Mouse (Mus musculus) cerebellum, postnatal 25 days (tissue): Measurements from ENCODE around the gene Tmem40.

Source experiments
- DNase-seq, 2 experiments: peaks; one replicate each; pipeline ENCODE4 v3.0.0; 2021; ENCODE audit warnings: mixed read lengths in 2 of 2

Gene Tmem40

DNA sequence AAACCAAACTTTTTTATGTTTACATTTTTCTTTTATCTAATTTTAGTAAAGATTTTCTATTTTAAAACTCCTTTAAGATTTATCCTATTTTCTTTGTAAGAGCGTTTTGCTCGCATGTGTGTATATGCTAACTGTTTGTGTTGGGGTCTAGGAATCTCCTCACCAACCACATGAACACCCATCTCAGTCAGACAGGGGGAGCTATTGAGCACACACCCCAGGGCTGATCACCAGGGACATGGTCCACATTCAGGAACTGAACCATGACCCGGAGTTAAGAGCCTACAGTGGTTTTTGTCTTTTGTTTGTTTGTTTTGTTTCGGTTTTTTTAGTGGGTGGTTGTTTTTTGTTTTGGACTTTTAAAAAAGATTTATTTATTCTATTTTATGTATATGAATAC, 63.5 kb downstream of the Tmem40 start:
- no peak for DNase-seq

DNA sequence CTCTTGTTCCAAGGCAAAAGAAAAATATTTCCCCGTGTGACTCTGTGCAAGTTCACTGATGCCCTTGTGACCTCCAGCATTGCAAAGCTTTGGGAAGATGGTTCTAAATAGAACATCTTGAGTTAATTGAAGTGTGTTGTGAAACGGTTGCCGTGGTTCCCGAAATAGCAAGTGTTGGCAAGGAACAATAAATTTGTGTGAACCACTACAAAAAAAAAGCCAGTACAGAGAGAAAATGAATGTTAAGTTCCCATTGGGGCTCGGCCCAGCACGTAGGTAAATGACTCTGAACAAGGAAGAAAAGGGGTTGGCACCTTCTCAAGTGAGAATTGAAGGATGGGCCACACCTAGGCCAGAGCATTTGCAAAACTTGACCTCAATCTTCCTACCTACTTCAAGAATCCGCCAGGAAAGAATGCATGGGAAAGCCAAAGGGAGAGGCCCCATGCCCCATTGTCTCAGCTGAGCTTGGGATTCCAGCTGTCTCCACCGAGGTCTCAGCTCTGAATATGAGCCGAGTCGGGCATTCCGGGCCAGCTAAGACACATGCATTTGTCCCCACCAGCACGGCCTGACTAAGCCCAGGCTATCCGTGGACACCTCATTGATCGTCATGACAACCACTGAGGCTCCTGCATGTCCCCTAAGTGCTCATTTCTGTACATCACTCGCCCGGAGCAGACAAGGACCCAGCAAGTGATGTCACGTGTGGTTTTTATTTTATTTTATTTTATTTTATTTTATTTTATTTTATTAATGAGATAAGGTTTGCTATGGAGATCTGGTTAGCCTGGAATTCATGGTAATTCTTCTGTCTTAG, 64.3 kb downstream of the Tmem40 start:
- no peak for DNase-seq

DNA sequence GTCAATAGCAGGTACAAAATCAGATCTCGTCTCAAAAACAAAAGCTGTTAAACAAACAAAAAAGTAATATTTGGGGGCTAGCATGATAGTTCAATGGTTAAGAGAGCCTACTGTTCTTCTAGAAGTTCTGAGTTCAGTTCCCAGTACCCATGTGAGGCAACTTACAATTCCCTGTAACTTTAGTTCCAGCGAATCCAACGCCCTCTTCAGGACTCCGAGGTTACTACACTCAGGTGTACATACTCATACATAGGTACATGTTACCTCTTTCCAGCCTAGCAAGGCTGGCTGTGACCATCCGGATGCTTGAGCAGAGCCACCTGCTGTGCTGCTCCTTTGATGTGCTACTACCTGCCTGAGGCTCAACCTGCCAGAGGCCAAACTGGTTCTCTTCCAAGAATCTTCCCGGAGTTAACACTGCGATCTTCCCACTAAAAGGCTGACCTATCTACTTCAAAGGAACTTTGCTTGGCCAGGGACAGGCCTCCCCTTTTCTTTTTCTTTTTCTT, 65.4 kb downstream of the Tmem40 start:
- DNase-seq = no peak

DNA sequence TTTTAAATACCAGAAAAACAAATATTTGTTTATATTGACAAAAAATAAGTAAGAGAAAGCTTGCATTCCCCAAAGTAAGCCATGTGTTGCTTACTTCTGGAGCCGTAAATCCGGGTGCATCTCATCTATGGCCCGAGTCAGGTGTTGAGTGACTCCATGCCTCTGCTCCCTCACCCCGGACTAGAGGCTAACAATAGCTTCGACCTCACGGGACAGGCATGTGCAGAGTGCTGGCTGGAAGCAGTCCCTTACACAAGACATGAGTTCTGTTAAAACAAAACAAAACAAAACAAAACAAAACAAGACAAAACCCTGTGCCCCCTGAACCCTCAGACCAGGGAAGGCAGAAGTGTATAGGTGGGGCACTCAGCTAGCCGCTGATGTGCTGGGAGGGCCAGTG, 67.1 kb downstream of the Tmem40 start:
- no peak for DNase-seq

DNA sequence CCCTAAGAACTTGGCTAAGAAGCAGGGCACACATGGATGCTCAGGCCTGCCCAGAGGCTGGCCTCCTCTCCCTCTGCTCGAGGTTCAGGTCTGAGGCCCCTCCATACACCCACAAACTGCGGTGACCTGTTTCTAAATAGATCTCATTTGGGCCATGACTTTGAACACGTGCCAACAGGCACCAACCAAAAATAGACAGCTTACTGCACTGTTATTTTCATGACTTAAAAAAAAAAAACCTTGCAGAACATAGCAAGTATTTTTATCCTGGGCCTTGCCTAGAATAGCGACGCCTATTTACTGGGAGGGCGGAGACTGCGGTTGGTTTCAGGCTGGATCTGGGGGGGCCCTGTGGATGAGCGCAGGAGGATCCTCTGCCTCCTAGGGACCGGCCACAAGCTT, 67.8 kb downstream of the Tmem40 start:
- DNase-seq = peak; percentile 30 to 44

DNA sequence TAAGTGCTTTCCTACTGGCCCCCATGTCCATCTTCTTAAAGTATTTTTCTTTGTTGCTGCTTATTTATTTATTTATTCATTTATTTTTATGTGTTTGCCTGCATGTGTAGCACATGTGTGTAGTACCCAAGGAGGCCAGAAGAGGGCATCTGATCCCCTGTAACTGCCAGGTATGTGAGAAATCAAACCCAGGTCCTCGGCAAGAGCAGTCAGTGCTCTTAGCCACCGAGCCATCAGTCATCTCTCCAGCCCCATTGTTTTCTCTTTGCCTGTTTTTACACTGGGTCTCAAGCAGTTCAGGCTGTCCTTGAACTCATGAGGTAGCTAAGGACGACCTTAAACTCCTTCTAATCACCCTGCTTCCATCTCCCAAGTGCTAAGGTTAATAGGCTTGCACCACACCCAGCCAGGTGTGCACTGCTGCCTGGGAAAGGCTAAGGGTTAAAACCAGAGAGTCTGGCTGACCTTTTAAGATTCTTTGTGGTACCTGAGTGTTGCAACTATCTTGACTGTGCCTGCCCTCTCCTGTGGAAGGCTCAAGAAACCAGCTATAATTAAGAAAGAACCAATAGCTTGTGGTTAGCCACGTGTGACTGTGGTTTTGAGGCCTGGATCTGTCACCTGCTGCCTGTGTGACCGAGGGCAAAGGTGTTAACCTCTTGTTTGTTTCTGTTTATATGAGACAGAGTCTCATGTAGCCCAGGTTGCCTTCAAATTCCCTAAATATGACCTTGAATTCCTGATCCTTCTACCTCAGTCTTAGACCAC, 69.1 kb downstream of the Tmem40 start:
- DNase-seq = no peak

DNA sequence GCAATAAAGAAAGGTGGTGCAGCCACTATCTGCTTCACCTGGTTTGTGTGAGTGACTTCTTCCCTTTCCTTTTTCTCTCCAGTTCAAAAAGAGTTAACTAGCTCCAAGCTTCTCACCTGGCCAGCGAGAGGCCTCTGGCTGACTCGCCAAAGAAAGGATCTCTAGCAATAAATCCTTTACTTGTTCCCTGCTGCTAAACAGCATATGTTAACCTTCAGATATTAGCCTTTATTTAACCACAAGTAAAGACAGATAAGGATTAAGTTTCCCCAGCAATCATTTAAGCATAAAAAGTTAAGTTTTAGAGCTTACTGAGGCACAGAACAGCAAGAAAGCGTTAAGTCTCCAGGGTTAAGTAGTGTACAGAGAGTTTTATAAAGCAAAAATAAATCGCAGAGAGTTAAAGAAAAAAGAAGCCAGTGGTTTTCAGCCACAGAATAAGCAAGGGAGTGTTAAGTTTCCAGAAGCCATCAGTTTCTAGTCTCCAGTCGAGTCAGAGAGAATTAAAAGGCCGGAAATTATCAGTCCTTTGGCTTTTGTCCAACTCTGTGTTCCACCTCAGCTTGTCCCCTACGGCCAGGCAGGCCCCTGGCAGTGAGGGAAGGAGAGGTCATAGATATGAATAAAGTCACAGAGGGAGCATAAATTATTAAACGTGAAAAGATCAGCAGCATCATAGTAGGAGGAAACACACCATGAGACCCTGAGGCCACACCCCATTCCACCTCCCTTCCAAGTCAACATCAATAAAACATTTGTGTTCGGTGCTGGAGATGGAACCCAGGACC, 69.9 kb downstream of the Tmem40 start:
- DNase-seq = no peak

DNA sequence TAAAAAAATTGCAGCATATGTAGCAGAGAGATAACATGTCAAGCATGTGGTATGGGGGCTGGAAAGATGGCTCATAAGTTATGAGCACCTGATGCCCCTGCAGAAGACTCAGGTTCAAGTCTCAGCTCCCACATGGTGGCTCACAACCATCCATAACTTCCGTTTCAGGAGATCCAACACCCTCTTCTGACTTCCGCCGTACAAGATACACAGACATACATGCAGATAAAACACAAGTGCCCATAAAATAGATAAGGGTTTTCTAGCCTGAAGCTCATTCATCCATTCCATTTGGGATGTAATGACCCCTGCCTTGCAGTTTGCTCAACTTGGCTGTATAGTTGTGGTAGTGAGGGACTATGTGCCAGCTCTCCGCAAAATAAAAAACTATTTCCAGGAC, 72.1 kb downstream of the Tmem40 start:
- DNase-seq = no peak

DNA sequence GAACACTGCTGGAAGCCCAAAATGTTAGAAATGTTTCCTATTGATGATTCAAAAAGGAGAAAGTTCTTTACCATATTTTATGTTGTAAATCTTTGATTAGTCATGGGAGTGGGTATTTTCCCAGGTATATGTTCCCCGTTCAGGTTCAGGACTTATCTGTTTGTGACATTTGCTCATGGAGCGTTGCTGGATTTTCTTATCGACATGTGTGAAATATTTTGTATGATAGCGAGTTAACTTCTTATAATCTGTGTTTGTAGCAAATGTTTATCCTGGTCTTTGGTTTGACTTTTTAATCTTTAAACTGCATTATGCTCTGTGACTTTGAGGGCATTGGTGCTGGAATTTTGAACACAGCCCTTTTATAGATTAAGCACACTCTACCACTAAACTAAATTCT, 73.6 kb downstream of the Tmem40 start:
- DNase-seq = no peak

DNA sequence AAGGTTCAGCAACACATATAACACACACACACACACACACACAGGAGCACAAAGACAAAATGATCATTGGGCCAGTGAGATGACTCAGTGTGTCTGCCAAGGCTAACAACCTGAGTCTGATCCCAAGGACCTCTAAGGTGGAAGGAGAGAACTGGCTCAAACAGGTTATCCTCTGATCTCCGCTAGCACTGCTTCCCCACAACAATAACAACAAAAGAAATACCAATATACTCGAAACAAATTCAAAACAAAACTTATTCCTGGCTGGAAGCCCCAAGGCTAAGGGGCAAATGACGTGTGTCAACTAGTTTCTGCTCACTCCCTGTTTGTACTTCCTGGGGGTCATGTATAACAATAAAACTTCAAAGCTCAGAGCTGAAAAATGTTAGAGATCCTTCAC, 74.5 kb downstream of the Tmem40 start:
- DNase-seq = no peak

DNA sequence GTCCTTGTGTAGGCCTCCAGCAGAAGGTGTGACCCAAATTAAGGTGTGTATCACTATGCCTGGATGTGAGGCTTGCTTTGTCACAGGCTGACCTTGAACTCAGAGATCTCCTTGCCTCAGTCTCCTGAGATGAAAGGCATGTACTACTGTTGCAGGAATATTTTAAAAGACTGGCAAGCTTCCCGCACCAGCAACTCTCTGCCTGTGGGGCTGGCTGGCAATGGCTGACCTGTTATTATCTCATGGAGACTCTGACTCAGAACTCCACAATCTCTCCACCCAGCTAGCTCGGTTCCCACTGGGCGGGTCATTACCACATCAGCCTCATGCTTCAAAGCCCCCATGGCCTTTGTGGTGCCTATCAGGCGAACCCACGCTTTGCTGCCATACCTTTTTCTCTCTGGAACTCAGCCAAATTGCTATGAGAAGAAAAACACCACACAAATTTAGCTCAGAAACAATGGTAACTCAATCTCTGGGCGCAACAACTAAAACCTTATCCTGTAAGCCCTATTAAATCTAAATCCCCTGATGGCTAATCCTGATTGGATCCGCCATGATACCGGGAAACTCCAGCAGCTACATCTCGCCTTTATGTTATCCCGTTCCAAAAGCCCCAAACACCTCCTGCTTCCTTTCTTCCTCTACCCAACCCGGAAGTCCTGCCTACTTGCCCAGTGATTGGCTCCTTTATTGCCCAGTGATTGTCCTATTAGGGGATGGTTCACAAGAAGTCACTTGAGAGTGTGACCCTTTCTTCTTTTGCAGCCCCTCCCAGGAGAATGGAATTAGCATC, 77.2 kb downstream of the Tmem40 start:
- DNase-seq = no peak

DNA sequence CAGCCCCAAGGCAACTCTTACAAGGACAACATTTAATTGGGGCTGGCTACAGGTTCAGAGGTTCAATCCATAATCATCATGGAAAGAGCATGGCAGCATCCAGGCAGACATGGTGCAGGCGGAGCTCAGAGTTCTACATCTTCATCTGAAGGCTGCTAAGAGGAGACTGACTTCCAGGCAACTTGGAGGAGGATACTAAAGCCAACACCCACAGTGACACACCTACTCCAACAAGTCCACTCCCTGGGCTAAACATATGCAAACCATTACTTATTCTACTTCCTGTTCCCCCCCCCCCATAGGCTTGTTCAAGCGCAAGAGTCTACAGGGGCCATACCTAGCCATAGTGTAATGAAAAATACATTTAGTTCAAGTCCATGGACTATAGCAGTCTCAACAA, 77.9 kb downstream of the Tmem40 start:
- DNase-seq = no peak

DNA sequence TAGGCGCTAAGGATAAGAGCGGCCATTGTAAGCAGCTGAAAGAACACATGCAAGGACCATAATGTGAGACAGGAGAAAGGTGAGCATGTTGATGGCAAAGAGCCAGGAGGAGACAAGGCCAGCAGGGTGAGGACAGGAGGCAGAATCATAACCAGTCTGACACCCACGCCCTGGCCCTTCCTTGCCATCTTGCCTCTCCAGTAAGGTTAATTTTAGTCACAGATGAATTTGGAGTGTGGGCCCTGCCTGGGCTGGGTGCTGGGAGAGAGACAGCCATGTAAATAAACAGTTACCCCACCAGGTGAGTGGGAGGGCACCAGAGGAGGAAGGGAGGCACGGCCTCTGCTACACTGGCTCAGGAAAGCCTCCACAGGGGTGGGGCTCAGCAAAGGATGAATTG, 81.1 kb downstream of the Tmem40 start:
- peak; percentile 51 to 66 for DNase-seq
